Mouse (Mus musculus) liver, postnatal 0 days (tissue): Measurements from ENCODE around the gene Ino80. TPM values are rescaled to one million over a fixed set of nuclear protein-coding genes. Genes with fewer than 3 reads are reported as not detected.

Experiments
- ATAC-seq: fragments of 200-750 bp; cut with Nextera tagmentation; 2 replicates; pipeline ENCODE4 v1.8.0; 2017; ENCODE audit warnings: mild to moderate bottlenecking, moderate library complexity
- DNase-seq: peaks from one replicate; pipeline ENCODE4 v3.0.0-alpha.2; 2016
- H3K27ac ChIP-seq: fragments of 300-500 bp; sonication (generic); 2 replicates; pipeline ENCODE4 v1.5.1; 2014; ENCODE audit warnings: antibody characterized with exemption, moderate library complexity, mild to moderate bottlenecking, low read depth
- H3K27me3 ChIP-seq: fragments of 300-500 bp; sonication (generic); 2 replicates; pipeline ENCODE4 v1.6.1; 2014; ENCODE audit warnings: low read length, control low read depth, mixed read lengths; ENCODE audit not compliant: insufficient read depth
- H3K36me3 ChIP-seq: fragments of 300-500 bp; sonication (generic); replicated peaks from 2 replicates; pipeline ENCODE4 v1.6.1; 2014; ENCODE audit warnings: mild to moderate bottlenecking, control low read depth, low read length, moderate library complexity, mixed read lengths; ENCODE audit not compliant: insufficient read depth
- H3K4me1 ChIP-seq: fragments of 300-500 bp; sonication (generic); 2 replicates; pipeline ENCODE4 v1.6.1; 2014; ENCODE audit warnings: antibody characterized with exemption, mild to moderate bottlenecking, control low read depth; ENCODE audit not compliant: insufficient read depth
- H3K4me2 ChIP-seq: fragments of 300-500 bp; sonication (generic); 2 replicates; pipeline ENCODE4 v1.6.1; 2014; ENCODE audit warnings: low read depth, mild to moderate bottlenecking, low read length, moderate library complexity, mixed read lengths
- H3K4me3 ChIP-seq: fragments of 300-500 bp; sonication (generic); 2 replicates; pipeline ENCODE4 v1.5.1; 2014; ENCODE audit warnings: low read depth, low read length
- H3K9ac ChIP-seq: fragments of 300-500 bp; sonication (generic); replicated peaks from 2 replicates; pipeline ENCODE4 v1.6.1; 2014; ENCODE audit warnings: mild to moderate bottlenecking, moderate library complexity
- H3K9me3 ChIP-seq: fragments of 300-500 bp; sonication (generic); 2 replicates; pipeline ENCODE4 v1.6.1; 2016; ENCODE audit warnings: mild to moderate bottlenecking, control low read depth, low read length, mixed read lengths
- CTCF ChIP-seq: sonication (generic); IDR thresholded peaks from 2 replicates; pipeline ENCODE4 v1.5.1; 2016; ENCODE audit warnings: antibody characterized with exemption, low read depth
- EP300 ChIP-seq: IDR thresholded peaks from 2 replicates; pipeline ENCODE4 v1.6.1; 2016; ENCODE audit warnings: antibody characterized with exemption, low read depth, mild to moderate bottlenecking
- WGBS: fragments of 180-500 bp; shearing (Covaris S2); extraction: QIAGEN DNeasy Blood & Tissue Kit; methylation state at CpG from one replicate; pipeline ENCODE4 v1.1.7; 2014; ENCODE audit not compliant: insufficient replicate concordance; 5-methylcytosine and 5-hydroxymethylcytosine counted together
- polyA plus RNA-seq: library from polyadenylated mRNA; unstranded; fragments of >200 nt; fragmentation: Nextera tagmentation; extraction: Ambion mirVana; gene quantifications from 2 replicates; pipeline ENCODE4 v1.2.1, GENCODE M21; 2015

The Ino80 gene
- polyA plus RNA-seq, 1 experiment from 2014 or later, result 0.97 TPM

- DNase-seq (no peak), ATAC-seq (no peak)
- H3K27ac ChIP-seq, result no peak overlapping the region
- H3K9ac ChIP-seq, result no peak overlapping the region
- H3K4me1 ChIP-seq, result no peaks in the 10 kb centered on the region
- 71% methylated on average over 3 of the region's 3 CpGs for WGBS
- no peaks in the 10 kb centered on the region for H3K27me3 ChIP-seq
- peaks cover 9% of the 10 kb centered on the region for H3K36me3 ChIP-seq
- no peak for TF ChIP-seq CTCF
- TF ChIP-seq EP300, result no peak
- no peaks in the 10 kb centered on the region for H3K9me3 ChIP-seq
- H3K4me3 ChIP-seq, result no peak overlapping the region
- no peak overlapping the region for H3K4me2 ChIP-seq
Observed at GRCm38 (mm10) chr2:119367346-119367745, 110.1 kb downstream of the Ino80 start.

- WGBS, result 79% methylated on average over 3 of the region's 3 CpGs
- Histone ChIP-seq H3K36me3 (no peaks in the 10 kb centered on the region), H3K4me2 (no peak overlapping the region), H3K27ac (no peak overlapping the region), H3K27me3 (no peaks in the 10 kb centered on the region), H3K9me3 (0 out of 2 replicates have a peak, but pooled peaks cover 3% of the 10 kb centered on the region), H3K9ac (no peak overlapping the region), H3K4me1 (no peaks in the 10 kb centered on the region), H3K4me3 (no peak overlapping the region)
- TF ChIP-seq CTCF (no peak), EP300 (no peak)
- DNase-seq (no peak), ATAC-seq (no peak)
Observed at GRCm38 (mm10) chr2:119364969-119365368, 112.5 kb downstream of the Ino80 start.

GRCm38 (mm10) chr2:119359721-119360291 is 117.7 kb downstream of the Ino80 start:
- Histone ChIP-seq H3K4me1 (peaks cover 7% of the 10 kb centered on the region), H3K9ac (no peak overlapping the region), H3K4me2 (no peak overlapping the region), H3K9me3 (0 out of 2 replicates have a peak, but pooled peaks cover 3% of the 10 kb centered on the region), H3K27ac (no peak overlapping the region), H3K4me3 (no peak overlapping the region), H3K36me3 (no peaks in the 10 kb centered on the region), H3K27me3 (no peaks in the 10 kb centered on the region)
- WGBS, result 41% methylated on average over 2 of the region's 2 CpGs
- DNase-seq, result no peak
- no peak for TF ChIP-seq CTCF
- no peak for TF ChIP-seq EP300
- no peak for ATAC-seq

- no peak for ATAC-seq
- Histone ChIP-seq H3K4me1 (peaks cover 7% of the 10 kb centered on the region), H3K9ac (no peak overlapping the region), H3K27ac (no peak overlapping the region), H3K4me2 (no peak overlapping the region), H3K4me3 (no peak overlapping the region), H3K36me3 (no peaks in the 10 kb centered on the region), H3K27me3 (no peaks in the 10 kb centered on the region), H3K9me3 (0 out of 2 replicates have a peak, but pooled peaks cover 3% of the 10 kb centered on the region)
- WGBS, result 66% methylated on average over 6 of the region's 6 CpGs
- TF ChIP-seq CTCF (no peak), EP300 (no peak)
- DNase-seq, result no peak
Observed at GRCm38 (mm10) chr2:119358249-119358648, 119.2 kb downstream of the Ino80 start.

- 46% methylated on average over 5 of the region's 5 CpGs for WGBS
- TF ChIP-seq EP300, result no peak
- no peak for TF ChIP-seq CTCF
- H3K9ac ChIP-seq, result no peak overlapping the region
- peaks cover under 1% of the 10 kb centered on the region; the same call in 1 of the 2 replicates for H3K27me3 ChIP-seq
- H3K9me3 ChIP-seq, result 0 out of 2 replicates have a peak, but pooled peaks cover 3% of the 10 kb centered on the region
- no peak overlapping the region for H3K4me2 ChIP-seq
- peak; percentile 47 for ATAC-seq
- DNase-seq, result peak; percentile 56
- peaks cover 7% of the 10 kb centered on the region for H3K4me1 ChIP-seq
- no peak overlapping the region for H3K27ac ChIP-seq
- H3K4me3 ChIP-seq, result no peak overlapping the region
- no peaks in the 10 kb centered on the region for H3K36me3 ChIP-seq
Observed at GRCm38 (mm10) chr2:119356805-119357204, 120.7 kb downstream of the Ino80 start.

GRCm38 (mm10) chr2:119356310-119356709 is 121.2 kb downstream of the Ino80 start:
- no peak overlapping the region for H3K9ac ChIP-seq
- TF ChIP-seq EP300 (no peak), CTCF (no peak)
- no peaks in the 10 kb centered on the region for H3K36me3 ChIP-seq
- no peaks in the 10 kb centered on the region for H3K9me3 ChIP-seq
- H3K4me3 ChIP-seq, result no peak overlapping the region
- peaks cover 5% of the 10 kb centered on the region for H3K27me3 ChIP-seq
- DNase-seq (no peak), ATAC-seq (no peak)
- H3K4me2 ChIP-seq, result no peak overlapping the region
- H3K4me1 ChIP-seq, result peaks cover 8% of the 10 kb centered on the region
- no peak overlapping the region for H3K27ac ChIP-seq
